Mouse (Mus musculus): ENCODE measurements around the gene Clic4.

Clic4 gene

GRCm38 (mm10) chr4:135235546-135235945 lies 37.1 kb downstream of the Clic4 start:
- no peak for DNase-seq (ENCODE audit: low spot score in 2 of 2)

- DNase-seq (ENCODE audit: low spot score in 2 of 2): no peak
Observed at GRCm38 (mm10) chr4:135232563-135232962, 40.1 kb downstream of the Clic4 start.

- DNase-seq (ENCODE audit: low spot score in 2 of 2): no peak
Observed at GRCm38 (mm10) chr4:135231543-135231942, 41.1 kb downstream of the Clic4 start.

GRCm38 (mm10) chr4:135231136-135231535 lies 41.5 kb downstream of the Clic4 start:
- DNase-seq (ENCODE audit: low spot score in 2 of 2): peak in 1 of 2 experiments; percentile 3

- DNase-seq (ENCODE audit: low spot score in 2 of 2): no peak
Observed at GRCm38 (mm10) chr4:135230661-135231060, 42.0 kb downstream of the Clic4 start.

GRCm38 (mm10) chr4:135229871-135230270 lies 42.7 kb downstream of the Clic4 start:
- no peak for DNase-seq (ENCODE audit: low spot score in 2 of 2)

- no peak for DNase-seq (ENCODE audit: low spot score in 2 of 2)
Observed at GRCm38 (mm10) chr4:135228136-135228535, 44.5 kb downstream of the Clic4 start.

GRCm38 (mm10) chr4:135226008-135226667 lies 46.5 kb downstream of the Clic4 start:
- no peak for DNase-seq (ENCODE audit: low spot score in 2 of 2)

- DNase-seq (ENCODE audit: low spot score in 2 of 2): no peak
Observed at GRCm38 (mm10) chr4:135223808-135224207, 48.8 kb downstream of the Clic4 start.

- DNase-seq (ENCODE audit: low spot score in 2 of 2): peak in 1 of 2 experiments; percentile 6
Observed at GRCm38 (mm10) chr4:135221632-135222407, 50.8 kb downstream of the Clic4 start.

GRCm38 (mm10) chr4:135220641-135221040 lies 52.0 kb downstream of the Clic4 start:
- DNase-seq (ENCODE audit: low spot score in 2 of 2): no peak

- peak; percentile 43 to 64 for DNase-seq (ENCODE audit: low spot score in 2 of 2)
Observed at GRCm38 (mm10) chr4:135219652-135220051, 53.0 kb downstream of the Clic4 start.

- no peak for DNase-seq (ENCODE audit: low spot score in 2 of 2)
Observed at GRCm38 (mm10) chr4:135209846-135210245, 62.8 kb downstream of the Clic4 start.

GRCm38 (mm10) chr4:135205711-135206600 lies 66.7 kb downstream of the Clic4 start:
- peak; percentile 37 to 54 for DNase-seq (ENCODE audit: low spot score in 2 of 2)

GRCm38 (mm10) chr4:135205254-135205653 lies 67.4 kb downstream of the Clic4 start:
- DNase-seq (ENCODE audit: low spot score in 2 of 2): no peak

GRCm38 (mm10) chr4:135204666-135205065 lies 67.9 kb downstream of the Clic4 start:
- no peak for DNase-seq (ENCODE audit: low spot score in 2 of 2)

- DNase-seq (ENCODE audit: low spot score in 2 of 2): no peak
Observed at GRCm38 (mm10) chr4:135203806-135204560, 68.6 kb downstream of the Clic4 start.

GRCm38 (mm10) chr4:135203279-135203678 lies 69.3 kb downstream of the Clic4 start:
- DNase-seq (ENCODE audit: low spot score in 2 of 2): no peak

GRCm38 (mm10) chr4:135201771-135202170 lies 70.8 kb downstream of the Clic4 start:
- no peak for DNase-seq (ENCODE audit: low spot score in 2 of 2)

- DNase-seq (ENCODE audit: low spot score in 2 of 2): no peak
Observed at GRCm38 (mm10) chr4:135197857-135198256, 74.8 kb downstream of the Clic4 start.

GRCm38 (mm10) chr4:135192841-135193240 lies 79.8 kb downstream of the Clic4 start:
- no peak for DNase-seq (ENCODE audit: low spot score in 2 of 2)

All from right cerebral cortex, postnatal 36 days (tissue).